Mouse (Mus musculus) adrenal gland, postnatal 25 days (tissue): Measurements from ENCODE around the gene Acacb. TPM values are rescaled to one million over a fixed set of nuclear protein-coding genes. Genes with fewer than 3 reads are reported as not detected.

Source experiments
- total RNA-seq: library from RNA; stranded (reverse); gene quantifications from 2 replicates; pipeline ENCODE4 v1.2.3, GENCODE M21; 2021

Acacb gene
- total RNA-seq, 1 experiment from 2014 or later: 99.4 TPM

Other genes starting within 250 kb of the Acacb start
- gene Coro1c, start 237.8 kb upstream of the Acacb start, total RNA-seq: 43.3 and 52.6 TPM in 2 replicates
- 18.9 and 22.7 TPM in 2 replicates for gene Ssh1, start 152.6 kb upstream of the Acacb start, total RNA-seq
- not detected in 2 replicates for gene Dao, start 142.8 kb upstream of the Acacb start, total RNA-seq
- 35.1 and 36.6 TPM in 2 replicates for gene Usp30, start 81.1 kb upstream of the Acacb start, total RNA-seq
- 2.6 and 3.1 TPM in 2 replicates for gene Svop, start 55.0 kb upstream of the Acacb start, total RNA-seq
- 12.0 and 12.1 TPM in 2 replicates for gene Alkbh2, start 18.3 kb upstream of the Acacb start, total RNA-seq
- 6.7 and 15.0 TPM in 2 replicates for gene Ung, start 16.1 kb upstream of the Acacb start, total RNA-seq
- not detected in 2 replicates for gene Foxn4, start 127.3 kb downstream of the Acacb start, total RNA-seq
- gene Myo1h, start 142.6 kb downstream of the Acacb start, total RNA-seq: 0.21 and 0.62 TPM in 2 replicates
- gene Kctd10, start 234.0 kb downstream of the Acacb start, total RNA-seq: 53.3 and 58.5 TPM in 2 replicates
- gene Ube3b, start 234.1 kb downstream of the Acacb start, total RNA-seq: 68.2 and 75.7 TPM in 2 replicates